Mouse (Mus musculus) heart, adult 10 weeks (tissue): ENCODE results near the gene Zfp975. TPM values are rescaled to one million over a fixed set of nuclear protein-coding genes. Genes with fewer than 3 reads are reported as not detected.

Source experiments
- polyA plus RNA-seq: library from polyadenylated mRNA; stranded (reverse); fragments of 350-450 nt; fragmentation: Illumina TruSeq; extraction: RNeasy Lipid Tissue Mini Kit (QIAGEN cat#74804); gene quantifications from one replicate; pipeline ENCODE4 v1.2.3, GENCODE M21; 2014; ENCODE audit warnings: low read depth, low replicate concordance

The Zfp975 gene
- polyA plus RNA-seq, result 3.8 TPM

DNA sequence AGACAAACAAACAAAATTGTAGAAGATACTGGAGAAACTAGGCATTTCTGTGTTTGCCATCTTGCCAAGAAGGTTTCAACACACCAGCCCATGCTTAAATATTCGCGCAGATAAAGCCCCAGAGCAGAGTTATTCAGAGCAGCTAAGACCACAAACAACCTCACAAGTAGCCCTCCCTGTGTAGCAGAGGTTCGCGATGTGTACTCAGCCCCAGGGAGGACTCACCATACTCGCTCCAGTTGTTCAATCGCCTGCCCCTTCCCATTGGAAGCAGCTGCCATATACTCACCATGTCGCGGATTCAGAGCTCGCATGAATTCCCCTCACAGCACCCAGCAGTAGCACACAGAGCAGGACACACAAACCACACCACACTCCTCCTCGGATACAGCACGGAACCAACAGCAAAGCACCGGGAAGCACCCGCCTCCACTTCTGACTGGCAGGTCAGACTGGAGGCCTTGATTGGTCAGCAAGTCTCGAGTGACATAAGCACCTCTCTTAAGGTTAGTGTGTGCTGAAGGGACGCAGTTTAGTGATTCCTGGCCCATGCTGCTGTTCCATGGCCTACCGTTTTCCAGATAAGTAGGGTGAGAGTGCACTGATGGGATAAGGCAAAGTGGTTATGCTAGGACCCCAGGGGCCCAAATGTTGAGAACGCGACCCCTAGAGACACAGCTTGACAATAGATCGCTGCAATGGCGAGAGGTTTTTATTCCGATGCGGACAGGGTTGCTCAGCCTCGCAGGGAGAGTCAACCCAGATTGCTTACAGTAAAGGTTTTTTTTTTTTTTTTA lies at the start of gene Zfp975:
Gene Zfp975 (minus strand): TSS at position 381 of the 797 bp plus-strand sequence.

DNA sequence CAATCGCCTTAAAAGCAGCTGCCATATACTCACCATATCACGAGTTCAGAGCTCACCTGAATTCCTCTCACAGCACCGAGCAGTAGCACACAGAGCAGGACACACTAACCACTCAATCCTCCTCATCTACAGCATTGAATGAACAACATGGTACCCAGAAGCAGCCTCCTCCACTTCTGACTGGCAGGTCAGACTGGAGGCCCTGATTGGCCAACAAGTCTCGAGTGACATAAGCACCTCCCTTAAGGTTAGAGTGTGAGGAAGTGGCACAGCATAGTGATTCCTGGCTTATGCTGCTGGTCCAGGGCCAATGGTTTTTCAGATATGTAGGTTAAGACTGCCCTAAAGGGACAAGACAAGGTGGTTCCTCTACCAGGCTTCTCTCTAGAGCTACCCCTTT lies 34.4 kb upstream of the Zfp975 start, which contains the start of gene Gm17067:
Gene Gm17067 (minus strand): TSS at position 101 of the 400 bp plus-strand sequence.

DNA sequence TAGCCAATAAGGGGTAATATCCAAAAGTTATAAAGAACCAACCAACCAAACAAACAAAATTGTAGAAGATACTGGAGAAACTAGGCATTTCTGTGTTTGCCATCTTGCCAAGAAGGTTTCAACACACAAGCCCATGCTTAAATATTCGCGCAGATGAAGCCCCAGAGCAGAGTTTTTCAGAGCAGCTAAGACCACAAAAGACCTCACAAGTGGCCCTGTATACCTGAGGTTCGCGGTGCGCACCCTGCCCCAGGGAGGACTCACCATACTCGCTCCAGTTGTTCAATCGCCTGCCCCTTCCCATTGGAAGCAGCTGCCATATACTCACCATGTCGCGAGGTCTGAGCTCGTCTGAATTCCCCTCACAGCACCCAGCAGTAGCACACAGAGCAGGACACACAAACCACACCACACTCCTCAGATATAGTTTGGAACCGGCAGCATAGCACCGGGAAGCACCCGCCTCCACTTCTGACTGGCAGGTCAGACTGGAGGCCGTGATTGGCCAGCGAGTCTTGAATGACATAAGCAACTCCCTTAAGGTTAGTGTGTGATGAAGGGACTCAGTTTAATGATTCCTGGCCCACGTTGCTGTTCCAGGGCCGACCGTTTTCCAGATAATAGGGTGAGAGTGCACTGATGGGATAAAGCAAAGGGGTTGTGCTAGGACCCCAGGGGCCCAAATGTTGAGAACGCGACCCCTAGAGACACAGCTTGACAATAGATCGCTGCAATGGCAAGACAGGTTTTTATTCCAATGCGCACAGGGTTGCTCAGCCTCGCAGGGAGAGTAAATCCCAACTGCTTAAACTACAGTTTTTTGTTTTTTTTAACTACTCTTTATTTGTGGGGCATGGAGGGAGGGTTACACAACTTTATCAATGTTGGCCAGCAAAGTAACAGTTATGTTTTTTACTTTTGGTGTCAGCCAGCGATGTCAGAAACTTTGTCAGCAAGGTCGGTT lies 50.1 kb downstream of the Zfp975 start, which contains the start of gene Zfp976:
Gene Zfp976 (minus strand): TSS at position 437 of the 964 bp plus-strand sequence.

Other genes with a start within 250 kb of the Zfp975 start
- gene 4933421I07Rik, start 244.6 kb downstream of the Zfp975 start, polyA plus RNA-seq, result not detected
- gene Zfp141, start 187.0 kb downstream of the Zfp975 start, polyA plus RNA-seq, result 3.1 TPM
- not detected for gene Gm21028, start 114.2 kb downstream of the Zfp975 start, polyA plus RNA-seq
- 1.4 TPM for gene Zfp977, start 100.2 kb downstream of the Zfp975 start, polyA plus RNA-seq
- 1.8 TPM for gene Zfp976, start 50.2 kb downstream of the Zfp975 start, polyA plus RNA-seq
- gene Gm17067, start 34.3 kb upstream of the Zfp975 start, polyA plus RNA-seq, result not detected
- gene Vmn2r62, start 100.8 kb upstream of the Zfp975 start, polyA plus RNA-seq, result not detected
- gene Gm2381, start 174.5 kb upstream of the Zfp975 start, polyA plus RNA-seq, result not detected
- not detected for gene Vmn2r63, start 241.1 kb upstream of the Zfp975 start, polyA plus RNA-seq